Mouse (Mus musculus) heart, postnatal 0 days (tissue): ENCODE results near the gene Olfr279.

Experiments used
- CTCF ChIP-seq: IDR thresholded peaks from 2 replicates; pipeline ENCODE4 v1.5.1; 2016; ENCODE audit warnings: antibody characterized with exemption, control low read depth, low read depth
- EP300 ChIP-seq: IDR thresholded peaks from 2 replicates; pipeline ENCODE4 v1.6.1; 2016; ENCODE audit warnings: antibody characterized with exemption, low read depth

DNA sequence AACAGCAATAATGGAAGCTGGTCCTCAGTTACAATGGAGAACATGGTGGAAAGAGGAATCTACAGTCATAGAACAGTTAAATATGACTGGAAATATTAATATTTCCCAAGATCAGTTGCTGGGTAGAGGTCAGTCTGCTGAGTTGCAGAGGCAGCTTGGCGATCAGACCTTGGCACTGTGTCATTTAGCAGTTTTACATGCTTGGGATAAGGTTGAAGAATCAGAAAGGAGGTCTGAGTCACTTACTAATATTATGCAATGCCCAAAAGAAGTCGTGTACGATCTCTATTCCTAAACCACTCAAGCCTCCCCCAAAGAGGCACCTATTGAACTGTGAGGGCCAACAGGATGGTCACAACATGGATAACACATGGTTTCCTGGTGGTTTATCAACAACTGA is 47.6 kb upstream of the Olfr279 start:
- TF ChIP-seq CTCF (no peak), EP300 (no peak)
